Mouse (Mus musculus) CH12.LX (cell line): Measurements from ENCODE around the gene Hist1h2bg. TPM values are rescaled to one million over a fixed set of nuclear protein-coding genes. Genes with fewer than 3 reads are reported as not detected.

Experiments
- DNase-seq: peaks from one replicate; pipeline ENCODE4 v3.0.0-alpha.2; 2013; ENCODE audit errors: extremely low read depth
- H3K27ac ChIP-seq: 2 replicates; pipeline ENCODE4 v1.5.1; 2012; ENCODE audit warnings: low read depth, mild to moderate bottlenecking, control low read depth, moderate library complexity; ENCODE audit not compliant: insufficient read depth
- H3K27me3 ChIP-seq: replicated peaks from 2 replicates; pipeline ENCODE3; 2012; ENCODE audit warnings: inconsistent platforms
- H3K36me3 ChIP-seq, 2 experiments: replicated peaks in 1 of 2; 2 replicates each; pipeline versions ENCODE3 to v1.6.1; 2012; ENCODE audit warnings: inconsistent platforms in 1 of 2, low read length in 1 of 2, mild to moderate bottlenecking in 1 of 2, mixed read lengths in 1 of 2, moderate library complexity in 1 of 2; ENCODE audit not compliant: control insufficient read depth in 1 of 2, insufficient read depth in 1 of 2
- H3K4me1 ChIP-seq, 2 experiments: 2 replicates each; pipeline ENCODE4 v1.6.1; 2012; ENCODE audit warnings: inconsistent platforms in 1 of 2, moderate library complexity in 1 of 2; ENCODE audit not compliant: insufficient read depth in 2 of 2, control insufficient read depth in 1 of 2
- H3K4me2 ChIP-seq: 2 replicates; pipeline ENCODE4 v1.6.1; 2012; ENCODE audit warnings: low read depth, mild to moderate bottlenecking, control low read depth; ENCODE audit not compliant: poor library complexity, insufficient read depth, severe bottlenecking
- H3K4me3 ChIP-seq, 3 experiments: fragments of 150-350 bp in 1 of 3; sonication (generic) in 1 of 3; replicated peaks in 1 of 3; 2 replicates each; pipeline versions ENCODE3 to v1.5.1; 2011 to 2012; ENCODE audit warnings: low read depth in 2 of 3, low read length in 2 of 3, mild to moderate bottlenecking in 2 of 3, moderate library complexity in 2 of 3, control low read depth in 1 of 3, improper control_type of control experiment in 1 of 3, inconsistent platforms in 1 of 3, mixed read lengths in 1 of 3; ENCODE audit not compliant: poor library complexity in 1 of 3
- H3K79me2 ChIP-seq: replicated peaks from 2 replicates; pipeline ENCODE4 v1.6.1; 2012; ENCODE audit warnings: mild to moderate bottlenecking, moderate library complexity; ENCODE audit not compliant: control insufficient read depth, poor library complexity, insufficient read depth, severe bottlenecking; ENCODE audit errors: extremely low read depth
- H3K9ac ChIP-seq: 2 replicates; pipeline ENCODE4 v1.6.1; 2012; ENCODE audit warnings: low read depth, mild to moderate bottlenecking, control low read depth, moderate library complexity; ENCODE audit not compliant: insufficient read depth
- H3K9me3 ChIP-seq: replicated peaks from 2 replicates; pipeline ENCODE3; 2012; ENCODE audit warnings: low read length, inconsistent platforms, mixed read lengths
- BHLHE40 ChIP-seq: IDR thresholded peaks from 2 replicates; pipeline ENCODE4 v1.6.1; 2011; ENCODE audit warnings: mild to moderate bottlenecking, low read depth, low read length, improper control_type of control experiment
- CHD1 ChIP-seq: IDR thresholded peaks from 2 replicates; pipeline ENCODE4 v1.6.1; 2012; ENCODE audit warnings: low read depth, low read length, improper control_type of control experiment, inconsistent platforms
- CHD2 ChIP-seq: IDR thresholded peaks from 2 replicates; pipeline ENCODE4 v1.6.1; 2011; ENCODE audit warnings: low read length, improper control_type of control experiment
- CTCF ChIP-seq, 2 experiments: IDR thresholded peaks in 1 of 2; conservative IDR thresholded peaks in 1 of 2; 2 replicates each; pipeline ENCODE4 v1.5.1; 2011 to 2012; ENCODE audit warnings: low read depth in 2 of 2, low read length in 2 of 2, improper control_type of control experiment in 1 of 2, inconsistent platforms in 1 of 2, mild to moderate bottlenecking in 1 of 2, moderate library complexity in 1 of 2
- E2F4 ChIP-seq: IDR thresholded peaks from 2 replicates; pipeline ENCODE4 v1.6.1; 2011; ENCODE audit warnings: low read depth, low read length, improper control_type of control experiment; ENCODE audit not compliant: insufficient replicate concordance
- ELF1 ChIP-seq: IDR thresholded peaks from 2 replicates; pipeline ENCODE4 v1.6.1; 2014; ENCODE audit warnings: low read depth, mild to moderate bottlenecking, inconsistent platforms, low read length, improper control_type of control experiment
- ETS1 ChIP-seq: conservative IDR thresholded peaks from 2 replicates; pipeline ENCODE4 v1.6.1; 2012; ENCODE audit warnings: low read depth, mild to moderate bottlenecking, inconsistent platforms, low read length, improper control_type of control experiment, moderate library complexity
- GABPA ChIP-seq: IDR thresholded peaks from 2 replicates; pipeline ENCODE4 v1.6.1; 2012; ENCODE audit warnings: low read depth, low read length, improper control_type of control experiment, inconsistent platforms; ENCODE audit not compliant: insufficient replicate concordance
- HCFC1 ChIP-seq: IDR thresholded peaks from 2 replicates; pipeline ENCODE4 v1.6.1; 2012; ENCODE audit warnings: low read depth, mild to moderate bottlenecking, inconsistent platforms, low read length, improper control_type of control experiment
- IRF4 ChIP-seq: IDR thresholded peaks from 2 replicates; pipeline ENCODE4 v1.6.1; 2014; ENCODE audit warnings: low read depth, mild to moderate bottlenecking, inconsistent platforms, low read length, improper control_type of control experiment
- JUN ChIP-seq: IDR thresholded peaks from 2 replicates; pipeline ENCODE4 v1.6.1; 2011; ENCODE audit warnings: low read depth, mild to moderate bottlenecking, low read length, improper control_type of control experiment, moderate library complexity; ENCODE audit not compliant: insufficient read depth
- JUND ChIP-seq: conservative IDR thresholded peaks from 2 replicates; pipeline ENCODE4 v1.6.1; 2011; ENCODE audit warnings: low read depth, low read length, improper control_type of control experiment
- KAT2A ChIP-seq: IDR thresholded peaks from 2 replicates; pipeline ENCODE4 v1.6.1; 2012; ENCODE audit warnings: low read length, improper control_type of control experiment, inconsistent platforms; ENCODE audit not compliant: insufficient replicate concordance
- MAFK ChIP-seq: IDR thresholded peaks from 2 replicates; pipeline ENCODE4 v1.6.1; 2011; ENCODE audit warnings: low read length, improper control_type of control experiment; ENCODE audit not compliant: insufficient replicate concordance
- MAX ChIP-seq: IDR thresholded peaks from 2 replicates; pipeline ENCODE4 v1.6.1; 2011; ENCODE audit warnings: low read length, improper control_type of control experiment
- MAZ ChIP-seq: IDR thresholded peaks from 2 replicates; pipeline ENCODE4 v1.6.1; 2012; ENCODE audit warnings: low read depth, mild to moderate bottlenecking, inconsistent platforms, low read length, improper control_type of control experiment, moderate library complexity
- MEF2A ChIP-seq: IDR thresholded peaks from 2 replicates; pipeline ENCODE4 v1.6.1; 2014; ENCODE audit warnings: low read depth, mild to moderate bottlenecking, inconsistent platforms, low read length, improper control_type of control experiment, borderline replicate concordance
- MXI1 ChIP-seq: IDR thresholded peaks from 2 replicates; pipeline ENCODE4 v1.6.1; 2011; ENCODE audit warnings: mild to moderate bottlenecking, low read depth, low read length, improper control_type of control experiment
- MYC ChIP-seq: IDR thresholded peaks from 2 replicates; pipeline ENCODE4 v1.6.1; 2011; ENCODE audit warnings: low read depth, mild to moderate bottlenecking, improper control_type of control experiment, low read length
- NELFE ChIP-seq: IDR thresholded peaks from 2 replicates; pipeline ENCODE4 v1.6.1; 2011; ENCODE audit warnings: low read depth, low read length, improper control_type of control experiment
- NRF1 ChIP-seq: IDR thresholded peaks from 2 replicates; pipeline ENCODE4 v1.6.1; 2014; ENCODE audit warnings: low read depth, mild to moderate bottlenecking, inconsistent platforms, low read length, improper control_type of control experiment, moderate library complexity
- PAX5 ChIP-seq: IDR thresholded peaks from 2 replicates; pipeline ENCODE4 v1.6.1; 2012; ENCODE audit warnings: low read length, inconsistent platforms, mixed read lengths
- POLR2A ChIP-seq: IDR thresholded peaks from 2 replicates; pipeline ENCODE4 v1.6.1; 2011; ENCODE audit warnings: low read depth, mild to moderate bottlenecking, improper control_type of control experiment, low read length
- POLR2AphosphoS2 ChIP-seq: IDR thresholded peaks from 2 replicates; pipeline ENCODE4 v1.6.1; 2011; ENCODE audit warnings: low read depth, low read length, improper control_type of control experiment
- RAD21 ChIP-seq: IDR thresholded peaks from 2 replicates; pipeline ENCODE4 v1.6.1; 2011; ENCODE audit warnings: low read depth, mild to moderate bottlenecking, low read length, improper control_type of control experiment, moderate library complexity
- RCOR1 ChIP-seq: conservative IDR thresholded peaks from 2 replicates; pipeline ENCODE4 v1.6.1; 2012; ENCODE audit warnings: low read depth, mild to moderate bottlenecking, inconsistent platforms, low read length, improper control_type of control experiment
- SIN3A ChIP-seq: IDR thresholded peaks from 2 replicates; pipeline ENCODE4 v1.6.1; 2012; ENCODE audit warnings: low read length, improper control_type of control experiment, inconsistent platforms
- SMC3 ChIP-seq: IDR thresholded peaks from 2 replicates; pipeline ENCODE4 v1.6.1; 2011; ENCODE audit warnings: low read depth, low read length, improper control_type of control experiment
- TBP ChIP-seq: conservative IDR thresholded peaks from 2 replicates; pipeline ENCODE4 v1.6.1; 2011; ENCODE audit warnings: low read depth, low read length, improper control_type of control experiment
- TCF12 ChIP-seq: IDR thresholded peaks from 2 replicates; pipeline ENCODE4 v1.6.1; 2014; ENCODE audit warnings: low read depth, mild to moderate bottlenecking, inconsistent platforms, low read length, improper control_type of control experiment
- UBTF ChIP-seq: IDR thresholded peaks from 2 replicates; pipeline ENCODE4 v1.6.1; 2012; ENCODE audit warnings: low read depth, mild to moderate bottlenecking, inconsistent platforms, low read length, improper control_type of control experiment, moderate library complexity
- USF1 ChIP-seq: IDR thresholded peaks from 2 replicates; pipeline ENCODE4 v1.6.1; 2014; ENCODE audit warnings: low read depth, mild to moderate bottlenecking, inconsistent platforms, low read length, improper control_type of control experiment
- USF2 ChIP-seq: conservative IDR thresholded peaks from 2 replicates; pipeline ENCODE4 v1.6.1; 2011; ENCODE audit warnings: low read depth, low read length, improper control_type of control experiment
- ZC3H11A ChIP-seq: IDR thresholded peaks from 2 replicates; pipeline ENCODE4 v1.6.1; 2012; ENCODE audit warnings: low read depth, mild to moderate bottlenecking, inconsistent platforms, low read length, improper control_type of control experiment
- ZKSCAN1 ChIP-seq: IDR thresholded peaks from 2 replicates; pipeline ENCODE4 v1.6.1; 2012; ENCODE audit warnings: low read depth, inconsistent platforms, low read length, improper control_type of control experiment, borderline replicate concordance
- ZMIZ1 ChIP-seq: IDR thresholded peaks from 2 replicates; pipeline ENCODE4 v1.6.1; 2012; ENCODE audit warnings: low read depth, mild to moderate bottlenecking, inconsistent platforms, low read length, improper control_type of control experiment
- ZNF384 ChIP-seq: IDR thresholded peaks from 2 replicates; pipeline ENCODE4 v1.6.1; 2012; ENCODE audit warnings: low read depth, low read length, improper control_type of control experiment, inconsistent platforms
- dilution Hi-C: fragments of 300-500 bp; cut with MboI; formaldehyde crosslinking; loops from 2 replicates; pipeline ENCODE4 v1.14.3; 2020; ENCODE audit warnings: low sequenced_read_pairs; ENCODE audit not compliant: extremely low pct_unique_long_range_greater_than_20kb, extremely low pct_ligation_motif_present
- in situ Hi-C: fragments of 300-500 bp; cut with MboI; formaldehyde crosslinking; loops from 3 replicates; pipeline ENCODE4 v1.14.3; 2019; ENCODE audit warnings: low sequenced_read_pairs, low pct_ligation_motif_present, low pct_unique_long_range_greater_than_20kb, mixed read lengths
- polyA plus RNA-seq: library from polyadenylated mRNA; unstranded; fragments of >175 nt; gene quantifications from 2 replicates; pipeline ENCODE4 v1.2.1, GENCODE M21; 2012; ENCODE audit warnings: low read depth; ENCODE audit not compliant: insufficient read length
- total RNA-seq, 2 experiments: library from RNA; depleted of rRNA; stranded (reverse); fragments of 300-350 nt in 1 of 2; fragments of >200 nt in 1 of 2; gene quantifications; 2 replicates each; pipeline ENCODE4 v1.2.3; 2012 to 2014

Gene Hist1h2bg
- total and polyA plus RNA-seq, 3 experiments, result 9.4 to 3,252 (median 136) TPM

GRCm38 (mm10) chr13:23521703-23522102, 49.5 kb upstream of the Hist1h2bg start:
- Histone ChIP-seq H3K36me3 (no peaks in the 10 kb centered on the region), H3K27me3 (no peaks in the 10 kb centered on the region), H3K79me2 (no peaks in the 10 kb centered on the region), H3K4me2 (peak overlapping the region; percentile 71), H3K9me3 (no peaks in the 10 kb centered on the region), H3K4me1 (peaks cover 0 to 41% of the 10 kb centered on the region in 2 experiments; a peak in 2 of 4 replicates), H3K4me3 (peak overlapping the region in 2 of 3 experiments; percentile 26 to 35), H3K27ac (no peak overlapping the region), H3K9ac (peak overlapping the region; percentile 19; the same call in 1 of the 2 replicates)
- TF ChIP-seq MXI1 (no peak), ZNF384 (peak; percentile 86), ELF1 (peak; percentile 98), HCFC1 (no peak), MAFK (peak; percentile 97), NELFE (no peak), TCF12 (no peak), BHLHE40 (no peak), ETS1 (no peak), MAX (no peak), MYC (no peak), MEF2A (peak; percentile 35; the same call in 1 of the 2 replicates), GABPA (no peak), MAZ (no peak), RAD21 (no peak), POLR2AphosphoS2 (no peak), RCOR1 (no peak), SIN3A (no peak), CHD2 (no peak), E2F4 (peak; percentile 87; the same call in 1 of the 2 replicates), ZMIZ1 (no peak), NRF1 (peak; percentile 66; the same call in 1 of the 2 replicates), ZKSCAN1 (no peak), JUND (no peak), POLR2A (no peak), SMC3 (no peak), CHD1 (no peak), USF2 (no peak), PAX5 (no peak), ZC3H11A (no peak), KAT2A (0 out of 2 replicates have a peak, but pooled peaks have one; percentile 35), USF1 (no peak), UBTF (no peak), CTCF (conservative IDR thresholded peaks at IDR 0.05 in 1 of 2, IDR thresholded peaks at IDR 0.05 in 1 of 2; ENCODE audit: low read depth in 2 of 2, low read length in 2 of 2) (no peak), TBP (peak; percentile 100), JUN (no peak), IRF4 (no peak)
- in situ Hi-C loops, result loop anchor here (5.0 to 25.0 kb wide), 3 partner anchors 89 to 1584 kb away; partner anchors contain the start of genes Hist1h2ah, Hist1h2bk and Zfp184
- peak; percentile 85 for DNase-seq
- dilution Hi-C loops, result no loop called here
